Mouse (Mus musculus) bone marrow, adult 2 months (tissue): ENCODE results near the gene Sh3bgr.

Experiments
- CTCF ChIP-seq: fragments of 200-500 bp; IDR thresholded peaks from 2 replicates; pipeline ENCODE4 v1.5.1; 2011; ENCODE audit warnings: low read length, control low read depth; ENCODE audit not compliant: control insufficient read depth, insufficient read depth
- POLR2A ChIP-seq: fragments of 200-500 bp; IDR thresholded peaks from 2 replicates; pipeline ENCODE4 v1.6.1; 2011; ENCODE audit warnings: low read depth, mild to moderate bottlenecking, control low read depth, low read length, borderline replicate concordance; ENCODE audit not compliant: control insufficient read depth

- TF ChIP-seq POLR2A = no peak
- TF ChIP-seq CTCF = no peak
Measured at GRCm38 (mm10) chr16:96271736-96272135, 71.5 kb downstream of the Sh3bgr start.
